Mouse (Mus musculus): ENCODE measurements around the gene Steap4. TPM values are rescaled to one million over a fixed set of nuclear protein-coding genes. Genes with fewer than 3 reads are reported as not detected.
"Not testable (repeated sequence)": the region's sequence is repeated elsewhere in the genome, so short reads cannot be mapped to it uniquely, and the experiment has no call there.

The Steap4 gene
- polyA plus RNA-seq, 1 experiment from 2014 or later = 0.86 TPM

GRCm38 (mm10) chr5:7972266-7972665 is 12.0 kb downstream of the Steap4 start:
- Histone ChIP-seq H3K4me2 (no peak overlapping the region), H3K4me1 (replicated peaks; ENCODE audit: control insufficient read depth, insufficient read depth, low read length) (no peaks in the 10 kb centered on the region), H3K9ac (ENCODE audit: low read depth, low read length) (no peak overlapping the region), H3K27ac (ENCODE audit: low read depth, low read length) (no peak overlapping the region), H3K27me3 (replicated peaks; ENCODE audit: control insufficient read depth, insufficient read depth, low read length) (no peaks in the 10 kb centered on the region), H3K9me3 (ENCODE audit: control insufficient read depth, low read length) (no peaks in the 10 kb centered on the region), H3K36me3 (ENCODE audit: control insufficient read depth, insufficient read depth, low read length) (no peaks in the 10 kb centered on the region), H3K4me3 (ENCODE audit: low read depth, low read length) (no peak overlapping the region)
- no peak for ATAC-seq (replicated peaks; ENCODE audit: low FRiP score)
- no peak for DNase-seq (ENCODE audit: low spot score)
- 82% methylated on average over 2 of the region's 2 CpGs for WGBS

DNA sequence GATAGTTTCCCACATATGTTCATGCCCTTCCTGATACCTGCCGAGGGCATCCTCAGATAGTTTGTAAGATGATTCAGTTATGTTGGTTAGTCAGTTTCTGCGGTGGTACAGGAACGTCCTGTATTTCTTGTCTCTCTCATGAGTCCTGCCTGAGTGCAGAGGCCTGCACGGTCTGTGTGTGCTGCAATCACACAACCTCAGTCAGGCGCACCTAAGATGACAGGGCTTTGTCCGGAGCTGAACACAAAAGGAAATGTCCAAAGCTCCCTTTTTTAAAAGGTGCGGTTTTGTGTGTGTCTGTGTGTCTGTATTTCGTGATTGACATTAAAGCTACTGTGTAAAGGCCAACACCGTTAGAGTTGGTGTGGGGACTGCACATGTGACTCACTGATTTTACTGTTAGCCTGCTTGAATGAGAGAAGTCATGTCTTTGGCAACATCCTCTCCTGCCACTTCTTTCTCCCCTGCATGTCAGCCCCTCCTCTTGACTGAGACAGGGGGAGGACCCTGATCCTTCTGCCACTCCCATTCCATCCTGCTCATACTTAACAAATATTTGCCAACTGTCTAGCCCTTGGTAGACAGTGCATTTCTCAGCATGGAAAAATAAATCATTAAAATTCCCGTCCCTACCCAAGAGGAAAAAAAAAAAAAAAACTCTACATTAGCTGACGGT is 14.4 kb downstream of the Steap4 start:
- no peaks in the 10 kb centered on the region for H3K9me3 ChIP-seq (ENCODE audit: control insufficient read depth, low read length)
- H3K4me1 ChIP-seq (replicated peaks; ENCODE audit: control insufficient read depth, insufficient read depth, low read length) = no peaks in the 10 kb centered on the region
- no peak for ATAC-seq (replicated peaks; ENCODE audit: low FRiP score)
- H3K4me3 ChIP-seq (ENCODE audit: low read depth, low read length) = no peak overlapping the region
- no peak overlapping the region for H3K9ac ChIP-seq (ENCODE audit: low read depth, low read length)
- no peaks in the 10 kb centered on the region for H3K27me3 ChIP-seq (replicated peaks; ENCODE audit: control insufficient read depth, insufficient read depth, low read length)
- no peak overlapping the region for H3K27ac ChIP-seq (ENCODE audit: low read depth, low read length)
- no peak overlapping the region for H3K4me2 ChIP-seq
- WGBS = 81% methylated on average over 11 of the region's 11 CpGs
- DNase-seq (ENCODE audit: low spot score) = no peak
- no peaks in the 10 kb centered on the region for H3K36me3 ChIP-seq (ENCODE audit: control insufficient read depth, insufficient read depth, low read length)

GRCm38 (mm10) chr5:7980586-7980985 is 20.3 kb downstream of the Steap4 start:
- no peak overlapping the region for H3K27ac ChIP-seq (ENCODE audit: low read depth, low read length)
- WGBS = 41% methylated on average over 5 of the region's 5 CpGs
- DNase-seq (ENCODE audit: low spot score) (no peak), ATAC-seq (replicated peaks; ENCODE audit: low FRiP score) (0 out of 2 replicates have a peak, but pooled peaks have one; percentile 20)
- no peak overlapping the region for H3K4me2 ChIP-seq
- H3K9me3 ChIP-seq (ENCODE audit: control insufficient read depth, low read length) = no peaks in the 10 kb centered on the region
- H3K4me3 ChIP-seq (ENCODE audit: low read depth, low read length) = no peak overlapping the region
- no peaks in the 10 kb centered on the region for H3K4me1 ChIP-seq (replicated peaks; ENCODE audit: control insufficient read depth, insufficient read depth, low read length)
- no peaks in the 10 kb centered on the region for H3K36me3 ChIP-seq (ENCODE audit: control insufficient read depth, insufficient read depth, low read length)
- no peaks in the 10 kb centered on the region for H3K27me3 ChIP-seq (replicated peaks; ENCODE audit: control insufficient read depth, insufficient read depth, low read length)
- H3K9ac ChIP-seq (ENCODE audit: low read depth, low read length) = no peak overlapping the region

GRCm38 (mm10) chr5:7987962-7988361 is 27.7 kb downstream of the Steap4 start:
- ATAC-seq (replicated peaks; ENCODE audit: low FRiP score) = no peak
- Histone ChIP-seq H3K36me3 (ENCODE audit: control insufficient read depth, insufficient read depth, low read length) (no peaks in the 10 kb centered on the region), H3K27me3 (replicated peaks; ENCODE audit: control insufficient read depth, insufficient read depth, low read length) (no peaks in the 10 kb centered on the region), H3K4me1 (replicated peaks; ENCODE audit: control insufficient read depth, insufficient read depth, low read length) (no peaks in the 10 kb centered on the region), H3K9me3 (ENCODE audit: control insufficient read depth, low read length) (no peaks in the 10 kb centered on the region), H3K4me3 (ENCODE audit: low read depth, low read length) (no peak overlapping the region), H3K4me2 (no peak overlapping the region), H3K27ac (ENCODE audit: low read depth, low read length) (no peak overlapping the region), H3K9ac (ENCODE audit: low read depth, low read length) (no peak overlapping the region)
- no peak for DNase-seq (ENCODE audit: low spot score)
- 68% methylated on average over 1 of the region's 1 CpGs for WGBS

- H3K27me3 ChIP-seq (replicated peaks; ENCODE audit: control insufficient read depth, insufficient read depth, low read length) = no peaks in the 10 kb centered on the region
- no peaks in the 10 kb centered on the region for H3K9me3 ChIP-seq (ENCODE audit: control insufficient read depth, low read length)
- H3K36me3 ChIP-seq (ENCODE audit: control insufficient read depth, insufficient read depth, low read length) = no peaks in the 10 kb centered on the region
- H3K9ac ChIP-seq (ENCODE audit: low read depth, low read length) = no peak overlapping the region
- WGBS = 57% methylated on average over 4 of the region's 4 CpGs
- H3K4me3 ChIP-seq (ENCODE audit: low read depth, low read length) = no peak overlapping the region
- ATAC-seq (replicated peaks; ENCODE audit: low FRiP score) = no peak
- H3K4me1 ChIP-seq (replicated peaks; ENCODE audit: control insufficient read depth, insufficient read depth, low read length) = no peaks in the 10 kb centered on the region
- H3K4me2 ChIP-seq = no peak overlapping the region
- no peak for DNase-seq (ENCODE audit: low spot score)
- H3K27ac ChIP-seq (ENCODE audit: low read depth, low read length) = no peak overlapping the region
These were observed 28.2 kb downstream of the Steap4 start for GRCm38 (mm10) chr5:7988415-7988814.

- H3K4me1 ChIP-seq (replicated peaks; ENCODE audit: control insufficient read depth, insufficient read depth, low read length); H3K9me3 ChIP-seq (ENCODE audit: control insufficient read depth, low read length); H3K27ac ChIP-seq (ENCODE audit: low read depth, low read length); H3K27me3 ChIP-seq (replicated peaks; ENCODE audit: control insufficient read depth, insufficient read depth, low read length); ATAC-seq (replicated peaks; ENCODE audit: low FRiP score); H3K4me2 ChIP-seq; H3K36me3 ChIP-seq (ENCODE audit: control insufficient read depth, insufficient read depth, low read length); DNase-seq (ENCODE audit: low spot score); H3K9ac ChIP-seq (ENCODE audit: low read depth, low read length); H3K4me3 ChIP-seq (ENCODE audit: low read depth, low read length): not testable (repeated sequence)
- whole genome bisulfite sequencing = 75% methylated on average over 2 of the region's 2 CpGs
These were observed 31.4 kb downstream of the Steap4 start for GRCm38 (mm10) chr5:7991631-7992030.

GRCm38 (mm10) chr5:7993766-7994165 is 33.5 kb downstream of the Steap4 start:
- DNase-seq (ENCODE audit: low spot score) (no peak), ATAC-seq (replicated peaks; ENCODE audit: low FRiP score) (no peak)
- Histone ChIP-seq H3K27me3 (replicated peaks; ENCODE audit: control insufficient read depth, insufficient read depth, low read length) (no peaks in the 10 kb centered on the region), H3K27ac (ENCODE audit: low read depth, low read length) (no peak overlapping the region), H3K4me1 (replicated peaks; ENCODE audit: control insufficient read depth, insufficient read depth, low read length) (no peaks in the 10 kb centered on the region), H3K9ac (ENCODE audit: low read depth, low read length) (no peak overlapping the region), H3K4me2 (no peak overlapping the region), H3K4me3 (ENCODE audit: low read depth, low read length) (no peak overlapping the region), H3K9me3 (ENCODE audit: control insufficient read depth, low read length) (no peaks in the 10 kb centered on the region), H3K36me3 (ENCODE audit: control insufficient read depth, insufficient read depth, low read length) (no peaks in the 10 kb centered on the region)
- WGBS = 44% methylated on average over 5 of the region's 5 CpGs

DNA sequence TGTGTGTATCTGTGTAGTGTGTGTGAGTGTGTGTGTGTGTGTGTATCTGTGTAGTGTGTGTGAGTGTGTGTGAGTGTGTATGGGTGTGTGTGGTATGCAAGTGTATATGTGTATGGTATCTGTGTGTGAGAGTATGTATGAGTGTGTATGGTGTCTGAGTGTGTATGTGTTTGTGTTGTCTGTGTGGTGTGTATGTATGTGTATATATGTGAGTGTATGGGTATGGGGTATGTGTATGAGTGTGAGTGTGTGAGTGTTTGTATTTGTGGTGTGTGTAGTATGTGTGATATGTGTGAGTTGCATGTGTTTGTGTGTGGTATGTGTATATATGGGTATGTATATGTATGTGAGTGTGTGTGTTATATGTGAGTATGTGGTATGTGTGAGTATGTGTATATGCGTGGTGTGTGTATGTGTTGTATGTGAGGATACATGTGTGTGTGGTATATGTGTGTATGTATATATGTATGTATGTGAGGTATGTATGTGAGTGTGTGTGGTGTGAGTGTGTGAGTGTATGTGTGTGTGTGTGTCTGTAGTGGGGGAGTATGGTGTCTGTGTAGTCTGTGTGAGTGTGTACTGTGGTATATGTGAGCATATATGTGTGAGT is 35.1 kb downstream of the Steap4 start:
- no peaks in the 10 kb centered on the region for H3K36me3 ChIP-seq (ENCODE audit: control insufficient read depth, insufficient read depth, low read length)
- H3K27me3 ChIP-seq (replicated peaks; ENCODE audit: control insufficient read depth, insufficient read depth, low read length) = no peaks in the 10 kb centered on the region
- WGBS = 92% methylated on average over 1 of the region's 1 CpGs
- H3K9ac ChIP-seq (ENCODE audit: low read depth, low read length) = no peak overlapping the region
- no peaks in the 10 kb centered on the region for H3K4me1 ChIP-seq (replicated peaks; ENCODE audit: control insufficient read depth, insufficient read depth, low read length)
- ATAC-seq (replicated peaks; ENCODE audit: low FRiP score) (no peak), DNase-seq (ENCODE audit: low spot score) (no peak)
- no peak overlapping the region for H3K4me2 ChIP-seq
- no peaks in the 10 kb centered on the region for H3K9me3 ChIP-seq (ENCODE audit: control insufficient read depth, low read length)
- H3K4me3 ChIP-seq (ENCODE audit: low read depth, low read length) = no peak overlapping the region
- H3K27ac ChIP-seq (ENCODE audit: low read depth, low read length) = no peak overlapping the region

DNA sequence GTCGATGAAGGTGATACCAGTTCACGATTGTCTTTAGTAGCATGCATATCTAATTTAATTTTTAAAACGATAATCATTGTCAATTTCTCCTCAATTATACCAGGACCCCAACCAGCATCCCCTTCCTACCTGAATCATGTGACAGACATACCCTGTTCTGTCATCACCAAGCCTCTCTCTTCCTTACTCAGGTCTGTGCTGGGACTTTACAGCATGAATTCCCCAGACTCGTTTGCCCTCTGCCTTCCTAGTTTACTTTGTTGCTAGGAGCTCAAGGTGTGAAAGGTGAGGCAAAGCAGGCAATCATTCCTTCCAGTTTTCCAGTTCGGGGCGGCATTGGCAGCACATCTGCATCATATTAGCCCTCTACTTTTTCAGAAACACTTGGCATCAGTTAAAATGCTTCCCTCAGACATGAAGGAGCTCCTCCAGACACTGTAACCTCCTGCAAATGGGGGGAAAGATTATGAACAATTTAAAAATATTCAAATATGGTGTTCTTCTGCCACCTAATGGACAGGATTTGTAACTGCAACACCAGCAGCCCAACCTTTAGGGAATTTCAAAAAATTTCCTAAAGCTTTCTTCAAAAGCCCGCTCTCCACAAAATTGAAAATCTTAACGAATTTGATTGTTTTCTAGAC is 36.3 kb downstream of the Steap4 start:
- no peaks in the 10 kb centered on the region for H3K36me3 ChIP-seq (ENCODE audit: control insufficient read depth, insufficient read depth, low read length)
- DNase-seq (ENCODE audit: low spot score) (no peak), ATAC-seq (replicated peaks; ENCODE audit: low FRiP score) (no peak)
- no peaks in the 10 kb centered on the region for H3K9me3 ChIP-seq (ENCODE audit: control insufficient read depth, low read length)
- no peak overlapping the region for H3K9ac ChIP-seq (ENCODE audit: low read depth, low read length)
- H3K4me1 ChIP-seq (replicated peaks; ENCODE audit: control insufficient read depth, insufficient read depth, low read length) = no peaks in the 10 kb centered on the region
- no peak overlapping the region for H3K27ac ChIP-seq (ENCODE audit: low read depth, low read length)
- no peak overlapping the region for H3K4me2 ChIP-seq
- no peaks in the 10 kb centered on the region for H3K27me3 ChIP-seq (replicated peaks; ENCODE audit: control insufficient read depth, insufficient read depth, low read length)
- no peak overlapping the region for H3K4me3 ChIP-seq (ENCODE audit: low read depth, low read length)
- 44% methylated on average over 8 of the region's 8 CpGs for WGBS

Measured in liver, embryonic 11.5 days (tissue).